Mouse (Mus musculus) neutrophil, adult 5-6 weeks (primary cell): ENCODE data around the gene Diexf. TPM values are rescaled to one million over a fixed set of nuclear protein-coding genes. Genes with fewer than 3 reads are reported as not detected.

Source experiments
- ATAC-seq: fragments of 151-379, 151-347 bp; 2 replicates; pipeline ENCODE4 v1.8.0; 2017; ENCODE audit warnings: mild to moderate bottlenecking, moderate TSS enrichment; ENCODE audit not compliant: insufficient number of reproducible peaks, poor library complexity, low FRiP score, severe bottlenecking; ENCODE audit errors: extremely low read depth
- total RNA-seq: library from RNA; stranded (forward); fragments of 200-1000 nt; gene quantifications from 2 replicates; pipeline ENCODE4 v1.2.3, GENCODE M21; 2017

The Diexf gene
- total RNA-seq, 1 experiment from 2014 or later: 27.9 TPM

- ATAC-seq: no peak
Measured at GRCm38 (mm10) chr1:193142517-193143062, 12.5 kb upstream of the Diexf start.

- ATAC-seq: 0 out of 2 replicates have a peak, but pooled peaks have one; percentile 21
Measured at GRCm38 (mm10) chr1:193141118-193141517, 11.0 kb upstream of the Diexf start.

- no peak for ATAC-seq
Measured at GRCm38 (mm10) chr1:193138669-193139068, 8.6 kb upstream of the Diexf start.

GRCm38 (mm10) chr1:193138087-193138486 is 8.0 kb upstream of the Diexf start:
- no peak for ATAC-seq

- no peak for ATAC-seq
Measured at GRCm38 (mm10) chr1:193133726-193134125, 3.7 kb upstream of the Diexf start.

- no peak for ATAC-seq
Measured at GRCm38 (mm10) chr1:193132385-193132784, 2.3 kb upstream of the Diexf start.

- ATAC-seq: no peak
Measured at GRCm38 (mm10) chr1:193131311-193131948, 1.4 kb upstream of the Diexf start.

GRCm38 (mm10) chr1:193130839-193131238 is 767 bp upstream of the Diexf start:
- ATAC-seq: no peak

GRCm38 (mm10) chr1:193130456-193130825 is 369 bp upstream of the Diexf start:
- ATAC-seq: no peak

GRCm38 (mm10) chr1:193129321-193129720 is 751 bp downstream of the Diexf start:
- no peak for ATAC-seq

GRCm38 (mm10) chr1:193128055-193128454 is 2.0 kb downstream of the Diexf start:
- ATAC-seq: no peak

GRCm38 (mm10) chr1:193125835-193126234 is 4.2 kb downstream of the Diexf start:
- ATAC-seq: no peak

GRCm38 (mm10) chr1:193123290-193123689 is 6.8 kb downstream of the Diexf start:
- ATAC-seq: no peak

- no peak for ATAC-seq
Measured at GRCm38 (mm10) chr1:193122793-193123192, 7.3 kb downstream of the Diexf start.

GRCm38 (mm10) chr1:193112093-193112492 is 18.0 kb downstream of the Diexf start:
- no peak for ATAC-seq

GRCm38 (mm10) chr1:193102996-193103395 is 27.1 kb downstream of the Diexf start:
- no peak for ATAC-seq

- ATAC-seq: no peak
Measured at GRCm38 (mm10) chr1:193102556-193102955, 27.5 kb downstream of the Diexf start.

- no peak for ATAC-seq
Measured at GRCm38 (mm10) chr1:193102029-193102428, 28.0 kb downstream of the Diexf start.

- no peak for ATAC-seq
Measured at GRCm38 (mm10) chr1:193098946-193099345, 31.1 kb downstream of the Diexf start.

GRCm38 (mm10) chr1:193093596-193093995 is 36.5 kb downstream of the Diexf start:
- ATAC-seq: no peak

- ATAC-seq: no peak
Measured at GRCm38 (mm10) chr1:193092771-193093170, 37.3 kb downstream of the Diexf start.
